ENCODE assay signal across 16 mouse cellular contexts in genomic region chr10:8658024-8658933, GRCm38 (mm10).
DNase-seq lines count a peak whose midpoint lies in the region; TF ChIP-seq lines count a peak whose summit lies in the region.
"Had no signal": no experiment of that assay in that cellular context is flagged by ENCODE, and none has a peak within 500 bp of the region (broad histone marks: within the 10 kb centered on the region; RNA-seq: fewer than 3 reads in every experiment).

No protein-coding gene starts in this region.

- no peaks in the 10 kb centered on the region for H3K36me3 ChIP-seq in liver, adult 2 months (ENCODE audit: control insufficient read depth, insufficient read depth, low read length)
- H3K36me3 ChIP-seq: embryonic facial prominence, embryonic 13.5 days; liver, embryonic 13.5 days; midbrain, embryonic 12.5 days had no signal

- no peaks in the 10 kb centered on the region for H3K27me3 ChIP-seq in liver, adult 2 months (ENCODE audit: control insufficient read depth, insufficient read depth, low read length)
- H3K27me3 ChIP-seq: CH12.LX; embryonic facial prominence, embryonic 13.5 days; liver, embryonic 13.5 days; midbrain, embryonic 12.5 days had no signal

- no peak for TF ChIP-seq CTCF in liver, adult 2 months (IDR thresholded peaks at IDR 0.05; ENCODE audit: low read depth, low read length)

- no peak overlapping the region for H3K9ac ChIP-seq in liver, adult 2 months (ENCODE audit: low read depth, low read length)
- H3K9ac ChIP-seq: embryonic facial prominence, embryonic 13.5 days; forebrain, postnatal 0 days; liver, embryonic 13.5 days; midbrain, embryonic 12.5 days had no signal

- no peak overlapping the region for H3K4me3 ChIP-seq in liver, adult 2 months (ENCODE audit: insufficient read depth, low read depth, low read length)
- H3K4me3 ChIP-seq: embryonic facial prominence, embryonic 13.5 days; liver, embryonic 13.5 days; midbrain, embryonic 12.5 days had no signal

- TF ChIP-seq POLR2A in liver, adult 2 months (IDR thresholded peaks at IDR 0.05; ENCODE audit: extremely low read depth, insufficient read depth, low read length): no peak

- no peaks in the 10 kb centered on the region for H3K79me2 ChIP-seq in liver, adult 2 months (ENCODE audit: control insufficient read depth, insufficient read depth, low read length)

- H3K27ac ChIP-seq in liver, adult 2 months (replicated peaks; ENCODE audit: insufficient read depth, low read depth, low read length): peak overlapping the region; percentile 50
- H3K27ac ChIP-seq: embryonic facial prominence, embryonic 13.5 days; liver, embryonic 13.5 days; midbrain, embryonic 12.5 days had no signal

- peaks cover 14% of the 10 kb centered on the region for H3K4me1 ChIP-seq in liver, adult 2 months (ENCODE audit: control insufficient read depth, insufficient read depth, low read length)
- H3K4me1 ChIP-seq: embryonic facial prominence, embryonic 13.5 days; liver, embryonic 13.5 days; midbrain, embryonic 12.5 days had no signal

- peak; percentile 86 for DNase-seq in liver, adult 2 months (ENCODE audit: extremely low read depth, low read depth, low spot score)
- no peak for DNase-seq in liver
- DNase-seq in adrenal gland, postnatal 10 days: peak; percentile 64
- peak; percentile 63 to 68 for DNase-seq in heart, adult 9 months (ENCODE audit: low spot score in 2 of 2)
- DNase-seq in lung, postnatal 36 days: peak; percentile 71
- no peak for DNase-seq in natural killer cell, adult 2 months (ENCODE audit: low spot score in 2 of 2)
- DNase-seq in left cerebral cortex, adult 18-20 months (ENCODE audit: low spot score in 2 of 2): no peak
- no peak for DNase-seq in layer of hippocampus, adult 11-12 months (ENCODE audit: low spot score)
- DNase-seq: cerebellum, postnatal 25 days; forebrain, postnatal 0 days; liver, embryonic 13.5 days; right cerebral cortex, adult 18-20 months; thymus, postnatal 4 days had no signal

- WGBS in liver, adult 2 months: 48% methylated on average over 6 of the region's 6 CpGs

Comparison
In these comparisons a context has a peak if more than half of its experiments do, and no peak if none do; other contexts are left out.
1. DNase-seq: peak in liver, adult 2 months (single experiment), adrenal gland, postnatal 10 days (single experiment), heart, adult 9 months (2 of 2) and lung, postnatal 36 days (single experiment); none in liver (single experiment), natural killer cell, adult 2 months (0 of 2), left cerebral cortex, adult 18-20 months (0 of 2) and layer of hippocampus, adult 11-12 months (single experiment).